Mouse (Mus musculus): Measurements from ENCODE around the gene Cst6. TPM values are rescaled to one million over a fixed set of nuclear protein-coding genes. Genes with fewer than 3 reads are reported as not detected.

Cst6 gene
- polyA plus RNA-seq, 1 experiment from 2014 or later, result 28.3 TPM

- Histone ChIP-seq H3K27ac (ENCODE audit: low read length) (no peak overlapping the region), H3K9ac (ENCODE audit: low read length) (no peak overlapping the region), H3K27me3 (ENCODE audit: control insufficient read depth, insufficient read depth, low read length) (no peaks in the 10 kb centered on the region), H3K36me3 (ENCODE audit: control insufficient read depth, insufficient read depth, low read length) (no peaks in the 10 kb centered on the region), H3K4me1 (ENCODE audit: control insufficient read depth, insufficient read depth, low read length) (no peaks in the 10 kb centered on the region), H3K4me2 (ENCODE audit: low read depth, low read length) (no peak overlapping the region), H3K4me3 (replicated peaks; ENCODE audit: low read length) (no peak overlapping the region), H3K9me3 (replicated peaks; ENCODE audit: control insufficient read depth, low read length) (peaks cover 2% of the 10 kb centered on the region)
- ATAC-seq (ENCODE audit: insufficient read depth, low FRiP score), result peak; percentile 46; the same call in 1 of the 2 replicates
- 13% methylated on average over 4 of the region's 4 CpGs for WGBS
These were observed 46.9 kb downstream of the Cst6 start for GRCm38 (mm10) chr19:5302455-5302854.

- Histone ChIP-seq H3K4me2 (ENCODE audit: low read depth, low read length) (no peak overlapping the region), H3K4me3 (replicated peaks; ENCODE audit: low read length) (no peak overlapping the region), H3K9ac (ENCODE audit: low read length) (no peak overlapping the region), H3K4me1 (ENCODE audit: control insufficient read depth, insufficient read depth, low read length) (peaks cover 5% of the 10 kb centered on the region; the same call in 1 of the 2 replicates), H3K36me3 (ENCODE audit: control insufficient read depth, insufficient read depth, low read length) (no peaks in the 10 kb centered on the region), H3K27me3 (ENCODE audit: control insufficient read depth, insufficient read depth, low read length) (no peaks in the 10 kb centered on the region), H3K27ac (ENCODE audit: low read length) (no peak overlapping the region), H3K9me3 (replicated peaks; ENCODE audit: control insufficient read depth, low read length) (no peaks in the 10 kb centered on the region)
- ATAC-seq (ENCODE audit: insufficient read depth, low FRiP score), result no peak
- 68% methylated on average over 6 of the region's 6 CpGs for WGBS
These were observed 48.8 kb downstream of the Cst6 start for GRCm38 (mm10) chr19:5300588-5300987.

GRCm38 (mm10) chr19:5297903-5298800 lies 51.2 kb downstream of the Cst6 start, which contains the start of gene Gal3st3:
Gene Gal3st3 (plus strand): TSS chr19:5298331.
- no peaks in the 10 kb centered on the region for H3K9me3 ChIP-seq (replicated peaks; ENCODE audit: control insufficient read depth, low read length)
- 8% methylated on average over 31 of the region's 32 CpGs for whole genome bisulfite sequencing
- peak within 1 kb of the TSS; percentile 57 for H3K4me2 ChIP-seq (ENCODE audit: low read depth, low read length)
- H3K36me3 ChIP-seq (ENCODE audit: control insufficient read depth, insufficient read depth, low read length), result no peaks in the 10 kb centered on the region
- peaks cover 15% of the 10 kb centered on the region for H3K4me1 ChIP-seq (ENCODE audit: control insufficient read depth, insufficient read depth, low read length)
- H3K27me3 ChIP-seq (ENCODE audit: control insufficient read depth, insufficient read depth, low read length), result no peaks in the 10 kb centered on the region
- peak within 1 kb of the TSS; percentile 73 for H3K9ac ChIP-seq (ENCODE audit: low read length)
- ATAC-seq (ENCODE audit: insufficient read depth, low FRiP score), result no peak
- H3K27ac ChIP-seq (ENCODE audit: low read length), result no peak within 1 kb of the TSS
- H3K4me3 ChIP-seq (replicated peaks; ENCODE audit: low read length), result peak within 1 kb of the TSS; percentile 45

GRCm38 (mm10) chr19:5296630-5297029 lies 52.7 kb downstream of the Cst6 start:
- ATAC-seq (ENCODE audit: insufficient read depth, low FRiP score), result no peak
- no peaks in the 10 kb centered on the region for H3K9me3 ChIP-seq (replicated peaks; ENCODE audit: control insufficient read depth, low read length)
- no peak overlapping the region for H3K4me2 ChIP-seq (ENCODE audit: low read depth, low read length)
- H3K9ac ChIP-seq (ENCODE audit: low read length), result no peak overlapping the region
- H3K27me3 ChIP-seq (ENCODE audit: control insufficient read depth, insufficient read depth, low read length), result no peaks in the 10 kb centered on the region
- H3K36me3 ChIP-seq (ENCODE audit: control insufficient read depth, insufficient read depth, low read length), result peaks cover 6% of the 10 kb centered on the region; the same call in 1 of the 2 replicates
- 36% methylated on average over 5 of the region's 5 CpGs for WGBS
- H3K4me1 ChIP-seq (ENCODE audit: control insufficient read depth, insufficient read depth, low read length), result peaks cover 15% of the 10 kb centered on the region
- no peak overlapping the region for H3K27ac ChIP-seq (ENCODE audit: low read length)
- H3K4me3 ChIP-seq (replicated peaks; ENCODE audit: low read length), result no peak overlapping the region

- 4% methylated on average over 13 of the region's 13 CpGs for WGBS
- peak overlapping the region; percentile 97 for H3K4me3 ChIP-seq (replicated peaks; ENCODE audit: low read length)
- no peaks in the 10 kb centered on the region for H3K27me3 ChIP-seq (ENCODE audit: control insufficient read depth, insufficient read depth, low read length)
- H3K9ac ChIP-seq (ENCODE audit: low read length), result peak overlapping the region; percentile 87
- H3K4me2 ChIP-seq (ENCODE audit: low read depth, low read length), result peak overlapping the region; percentile 64
- no peaks in the 10 kb centered on the region for H3K9me3 ChIP-seq (replicated peaks; ENCODE audit: control insufficient read depth, low read length)
- ATAC-seq (ENCODE audit: insufficient read depth, low FRiP score), result peak; percentile 52
- peaks cover 10% of the 10 kb centered on the region; the same call in 1 of the 2 replicates for H3K36me3 ChIP-seq (ENCODE audit: control insufficient read depth, insufficient read depth, low read length)
- peak overlapping the region; percentile 86 for H3K27ac ChIP-seq (ENCODE audit: low read length)
- peaks cover 15% of the 10 kb centered on the region for H3K4me1 ChIP-seq (ENCODE audit: control insufficient read depth, insufficient read depth, low read length)
These were observed 53.7 kb downstream of the Cst6 start for GRCm38 (mm10) chr19:5295736-5296075.

- H3K9ac ChIP-seq (ENCODE audit: low read length), result peak within 1 kb of the TSS; percentile 94
- under 1% methylated on average over 46 of the region's 46 CpGs for WGBS
These were observed 54.2 kb downstream of the Cst6 start, which contains the start of gene Sf3b2 for GRCm38 (mm10) chr19:5294972-5295735. Gene Sf3b2 (minus strand): TSS chr19:5295455.

More at GRCm38 (mm10) chr19:5294972-5295735, 54.2 kb downstream of the Cst6 start, which contains the start of gene Sf3b2:
- Histone ChIP-seq H3K4me1 (ENCODE audit: control insufficient read depth, insufficient read depth, low read length) (peaks cover 15% of the 10 kb centered on the region), H3K27me3 (ENCODE audit: control insufficient read depth, insufficient read depth, low read length) (no peaks in the 10 kb centered on the region), H3K27ac (ENCODE audit: low read length) (peak within 1 kb of the TSS; percentile 90), H3K36me3 (ENCODE audit: control insufficient read depth, insufficient read depth, low read length) (peaks cover 14% of the 10 kb centered on the region; the same call in 1 of the 2 replicates), H3K4me2 (ENCODE audit: low read depth, low read length) (peak within 1 kb of the TSS; percentile 94), H3K4me3 (replicated peaks; ENCODE audit: low read length) (peak within 1 kb of the TSS; percentile 97), H3K9me3 (replicated peaks; ENCODE audit: control insufficient read depth, low read length) (no peaks in the 10 kb centered on the region)
- peak; percentile 98 for ATAC-seq (ENCODE audit: insufficient read depth, low FRiP score)

Other genes starting within 250 kb of the Cst6 start
- 240 and 242 TPM in 2 replicates for gene Rab1b, start 242.5 kb downstream of the Cst6 start, polyA plus RNA-seq (2015; fragmentation: Nextera tagmentation; extraction: Ambion mirVana)
- gene Klc2, start 231.0 kb downstream of the Cst6 start, polyA plus RNA-seq (2015; fragmentation: Nextera tagmentation; extraction: Ambion mirVana), result 13.6 TPM in 2 replicates
- 13.0 and 13.5 TPM in 2 replicates for gene Pacs1, start 76.5 kb downstream of the Cst6 start, polyA plus RNA-seq (2015; fragmentation: Nextera tagmentation; extraction: Ambion mirVana)
- gene Sf3b2, start 54.1 kb downstream of the Cst6 start, polyA plus RNA-seq (2015; fragmentation: Nextera tagmentation; extraction: Ambion mirVana), result 253 and 275 TPM in 2 replicates
- gene Gal3st3, start 51.2 kb downstream of the Cst6 start, polyA plus RNA-seq (2015; fragmentation: Nextera tagmentation; extraction: Ambion mirVana), result 1.7 and 2.1 TPM in 2 replicates
- not detected in 2 replicates for gene Catsper1, start 13.8 kb downstream of the Cst6 start, polyA plus RNA-seq (2015; fragmentation: Nextera tagmentation; extraction: Ambion mirVana)
- gene Eif1ad, start 17.2 kb upstream of the Cst6 start, polyA plus RNA-seq (2015; fragmentation: Nextera tagmentation; extraction: Ambion mirVana), result 45.8 and 52.1 TPM in 2 replicates
- gene Banf1, start 17.6 kb upstream of the Cst6 start, polyA plus RNA-seq (2015; fragmentation: Nextera tagmentation; extraction: Ambion mirVana), result 377 and 400 TPM in 2 replicates
- 54.1 and 56.4 TPM in 2 replicates for gene Sart1, start 39.1 kb upstream of the Cst6 start, polyA plus RNA-seq (2015; fragmentation: Nextera tagmentation; extraction: Ambion mirVana)
- gene Tsga10ip, start 53.0 kb upstream of the Cst6 start, polyA plus RNA-seq (2015; fragmentation: Nextera tagmentation; extraction: Ambion mirVana), result 7.2 and 8.9 TPM in 2 replicates
- gene Drap1, start 75.4 kb upstream of the Cst6 start, polyA plus RNA-seq (2015; fragmentation: Nextera tagmentation; extraction: Ambion mirVana), result 203 and 207 TPM in 2 replicates
- gene AI837181, start 75.6 kb upstream of the Cst6 start, polyA plus RNA-seq (2015; fragmentation: Nextera tagmentation; extraction: Ambion mirVana), result 14.3 and 14.8 TPM in 2 replicates
- not detected in 2 replicates for gene Fosl1, start 98.0 kb upstream of the Cst6 start, polyA plus RNA-seq (2015; fragmentation: Nextera tagmentation; extraction: Ambion mirVana)
- gene Ccdc85b, start 108.3 kb upstream of the Cst6 start, polyA plus RNA-seq (2015; fragmentation: Nextera tagmentation; extraction: Ambion mirVana), result 4.7 and 5.7 TPM in 2 replicates
- 98.3 and 102 TPM in 2 replicates for gene Fibp, start 111.0 kb upstream of the Cst6 start, polyA plus RNA-seq (2015; fragmentation: Nextera tagmentation; extraction: Ambion mirVana)
- 1.6 and 2.2 TPM in 2 replicates for gene Ctsw, start 118.9 kb upstream of the Cst6 start, polyA plus RNA-seq (2015; fragmentation: Nextera tagmentation; extraction: Ambion mirVana)
- gene Efemp2, start 124.4 kb upstream of the Cst6 start, polyA plus RNA-seq (2015; fragmentation: Nextera tagmentation; extraction: Ambion mirVana), result 156 and 167 TPM in 2 replicates
- gene Mus81, start 138.8 kb upstream of the Cst6 start, polyA plus RNA-seq (2015; fragmentation: Nextera tagmentation; extraction: Ambion mirVana), result 36.5 and 37.6 TPM in 2 replicates
- gene Cfl1, start 140.9 kb upstream of the Cst6 start, polyA plus RNA-seq (2015; fragmentation: Nextera tagmentation; extraction: Ambion mirVana), result 2,233 and 2,288 TPM in 2 replicates
- 0.13 TPM in 1 of 2 replicates, not detected in the other for gene 1700020D05Rik, start 154.2 kb upstream of the Cst6 start, polyA plus RNA-seq (2015; fragmentation: Nextera tagmentation; extraction: Ambion mirVana)
- gene Snx32, start 161.0 kb upstream of the Cst6 start, polyA plus RNA-seq (2015; fragmentation: Nextera tagmentation; extraction: Ambion mirVana), result 9.5 and 10.8 TPM in 2 replicates
- 21.5 and 29.5 TPM in 2 replicates for gene Ovol1, start 211.1 kb upstream of the Cst6 start, polyA plus RNA-seq (2015; fragmentation: Nextera tagmentation; extraction: Ambion mirVana)
- 7.4 and 7.8 TPM in 2 replicates for gene Ap5b1, start 218.5 kb upstream of the Cst6 start, polyA plus RNA-seq (2015; fragmentation: Nextera tagmentation; extraction: Ambion mirVana)